Mouse (Mus musculus): ENCODE measurements at regions not wholly inside any gene's neighbourhood (a gene's known extent, or its start where the extent isn't known, plus 50 kb on each side); places are given as distances from the start of the nearest gene placed in this dataset.

DNA sequence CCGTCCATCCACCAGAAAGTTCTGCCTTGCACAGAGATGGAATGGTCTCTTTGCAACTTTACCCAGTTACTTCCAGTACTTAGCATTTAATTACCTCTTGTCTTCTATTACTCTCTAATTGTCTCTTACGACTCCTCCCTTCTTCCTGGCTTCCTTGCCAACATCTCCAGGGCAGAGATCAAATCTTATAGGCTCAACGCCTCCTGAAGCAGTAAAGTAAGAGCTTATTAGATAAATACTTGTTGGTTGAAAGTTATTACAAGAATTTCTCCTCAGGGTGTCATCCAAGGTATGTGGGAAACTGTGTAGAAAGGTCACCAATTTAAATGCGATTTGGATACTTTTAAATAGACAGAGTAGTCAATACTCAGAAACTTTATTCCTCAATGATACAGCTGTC, 528.8 kb downstream of the 1810013L24Rik start:
- TF ChIP-seq EP300 (IDR thresholded peaks at IDR 0.05; ENCODE audit: low read depth) (no peak), CTCF (IDR thresholded peaks at IDR 0.05; ENCODE audit: low read depth) (no peak)

Measured in liver, embryonic 14.5 days (tissue).